Mouse (Mus musculus): ENCODE measurements at regions not wholly inside any gene's neighbourhood (a gene's known extent, or its start where the extent isn't known, plus 50 kb on each side); places are given as distances from the start of the nearest gene placed in this dataset.

GRCm38 (mm10) chr5:96924736-96925429 is 72.6 kb upstream of the Bmp2k start:
- ATAC-seq (replicated peaks; ENCODE audit: insufficient number of reproducible peaks, low FRiP score, low TSS enrichment, poor library complexity, severe bottlenecking), result no peak

- ATAC-seq (replicated peaks; ENCODE audit: insufficient number of reproducible peaks, low FRiP score, low TSS enrichment, poor library complexity, severe bottlenecking), result no peak
These were observed 71.5 kb upstream of the Bmp2k start for GRCm38 (mm10) chr5:96925943-96926342.

GRCm38 (mm10) chr5:96931091-96931490 is 66.4 kb upstream of the Bmp2k start:
- no peak for ATAC-seq (replicated peaks; ENCODE audit: insufficient number of reproducible peaks, low FRiP score, low TSS enrichment, poor library complexity, severe bottlenecking)

- no peak for ATAC-seq (replicated peaks; ENCODE audit: insufficient number of reproducible peaks, low FRiP score, low TSS enrichment, poor library complexity, severe bottlenecking)
These were observed 65.8 kb upstream of the Bmp2k start for GRCm38 (mm10) chr5:96931576-96932152.

- peak; percentile 31; the same call in 1 of the 2 replicates for ATAC-seq (replicated peaks; ENCODE audit: insufficient number of reproducible peaks, low FRiP score, low TSS enrichment, poor library complexity, severe bottlenecking)
These were observed 61.2 kb upstream of the Bmp2k start for GRCm38 (mm10) chr5:96936239-96936638.

- no peak for ATAC-seq (replicated peaks; ENCODE audit: insufficient number of reproducible peaks, low FRiP score, low TSS enrichment, poor library complexity, severe bottlenecking)
These were observed 58.8 kb upstream of the Bmp2k start for GRCm38 (mm10) chr5:96938718-96939117.

- ATAC-seq (replicated peaks; ENCODE audit: insufficient number of reproducible peaks, low FRiP score, low TSS enrichment, poor library complexity, severe bottlenecking), result no peak
These were observed 58.2 kb upstream of the Bmp2k start for GRCm38 (mm10) chr5:96939273-96939672.

- no peak for ATAC-seq (replicated peaks; ENCODE audit: insufficient number of reproducible peaks, low FRiP score, low TSS enrichment, poor library complexity, severe bottlenecking)
These were observed 57.1 kb upstream of the Bmp2k start for GRCm38 (mm10) chr5:96940170-96941086.

GRCm38 (mm10) chr5:96941087-96941468 is 56.4 kb upstream of the Bmp2k start:
- no peak for ATAC-seq (replicated peaks; ENCODE audit: insufficient number of reproducible peaks, low FRiP score, low TSS enrichment, poor library complexity, severe bottlenecking)

- no peak for ATAC-seq (replicated peaks; ENCODE audit: insufficient number of reproducible peaks, low FRiP score, low TSS enrichment, poor library complexity, severe bottlenecking)
These were observed 56.0 kb upstream of the Bmp2k start for GRCm38 (mm10) chr5:96941518-96941917.

Measured in monocyte, adult 5-6 weeks (primary cell).